Mouse (Mus musculus) testis, adult 2 months (tissue): Measurements from ENCODE around the gene Cdc14a. TPM values are rescaled to one million over a fixed set of nuclear protein-coding genes. Genes with fewer than 3 reads are reported as not detected.

Experiments
- H3K27ac ChIP-seq: fragments of 200-500 bp; 2 replicates; pipeline ENCODE4 v1.5.1; 2012; ENCODE audit warnings: low read depth, low read length; ENCODE audit not compliant: control insufficient read depth, insufficient read depth
- H3K27me3 ChIP-seq: fragments of 200-500 bp; 2 replicates; pipeline ENCODE4 v1.6.1; 2012; ENCODE audit warnings: mild to moderate bottlenecking, low read length, moderate library complexity; ENCODE audit not compliant: control insufficient read depth, insufficient read depth
- H3K36me3 ChIP-seq: fragments of 200-500 bp; 2 replicates; pipeline ENCODE4 v1.6.1; 2012; ENCODE audit warnings: mild to moderate bottlenecking, low read length; ENCODE audit not compliant: control insufficient read depth, insufficient read depth
- H3K4me1 ChIP-seq: fragments of 200-500 bp; 2 replicates; pipeline ENCODE4 v1.6.1; 2012; ENCODE audit warnings: low read length; ENCODE audit not compliant: control insufficient read depth, insufficient read depth
- H3K4me3 ChIP-seq: fragments of 200-500 bp; 2 replicates; pipeline ENCODE4 v1.5.1; 2012; ENCODE audit warnings: low read depth, mild to moderate bottlenecking, low read length, moderate library complexity, mixed read lengths; ENCODE audit not compliant: control insufficient read depth
- CTCF ChIP-seq: fragments of 200-500 bp; IDR thresholded peaks from 2 replicates; pipeline ENCODE4 v1.5.1; 2012; ENCODE audit warnings: low read depth, mild to moderate bottlenecking, inconsistent platforms, low read length, moderate library complexity; ENCODE audit not compliant: control insufficient read depth, insufficient read depth, insufficient replicate concordance
- POLR2A ChIP-seq: fragments of 200-500 bp; IDR thresholded peaks from 2 replicates; pipeline ENCODE4 v1.6.1; 2012; ENCODE audit warnings: low read depth, mild to moderate bottlenecking, inconsistent platforms, low read length, moderate library complexity; ENCODE audit not compliant: control insufficient read depth
- polyA plus RNA-seq: library from polyadenylated mRNA; depleted of rRNA; stranded (reverse); fragments of >200 nt; gene quantifications from 2 replicates; pipeline ENCODE4 v1.2.3, GENCODE M21; 2012

Gene Cdc14a
- polyA plus RNA-seq, 1 experiment: 64.6 TPM

- no peaks in the 10 kb centered on the region for H3K36me3 ChIP-seq
- H3K4me3 ChIP-seq: no peak overlapping the region
- no peak overlapping the region for H3K27ac ChIP-seq
- no peak for TF ChIP-seq CTCF
- no peak for TF ChIP-seq POLR2A
- no peaks in the 10 kb centered on the region for H3K4me1 ChIP-seq
- H3K27me3 ChIP-seq: no peaks in the 10 kb centered on the region
Measured at GRCm38 (mm10) chr3:116288833-116289232, 135.0 kb downstream of the Cdc14a start.

DNA sequence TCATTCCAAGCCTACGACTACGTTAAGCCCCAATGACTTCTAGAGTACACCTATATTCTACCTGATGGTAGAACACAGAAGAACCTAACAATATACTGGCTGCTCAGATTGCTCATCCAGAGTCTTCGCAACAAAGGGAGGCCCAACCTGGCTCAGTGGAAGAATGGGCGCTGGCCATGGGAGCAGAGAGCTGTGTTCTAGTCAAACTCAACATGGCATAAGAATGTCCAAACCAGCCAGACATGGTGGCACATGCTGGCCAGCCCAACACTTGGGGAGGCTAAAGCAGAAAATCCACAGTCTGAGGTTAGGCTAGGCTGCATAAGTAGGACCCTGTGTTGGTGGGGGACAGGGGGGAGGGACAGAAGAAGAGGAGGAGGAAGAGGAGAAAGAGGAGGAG is 139.1 kb downstream of the Cdc14a start:
- no peaks in the 10 kb centered on the region for H3K4me1 ChIP-seq
- H3K27me3 ChIP-seq: no peaks in the 10 kb centered on the region
- no peak for TF ChIP-seq CTCF
- TF ChIP-seq POLR2A: no peak
- no peak overlapping the region for H3K27ac ChIP-seq
- no peak overlapping the region for H3K4me3 ChIP-seq
- H3K36me3 ChIP-seq: no peaks in the 10 kb centered on the region

DNA sequence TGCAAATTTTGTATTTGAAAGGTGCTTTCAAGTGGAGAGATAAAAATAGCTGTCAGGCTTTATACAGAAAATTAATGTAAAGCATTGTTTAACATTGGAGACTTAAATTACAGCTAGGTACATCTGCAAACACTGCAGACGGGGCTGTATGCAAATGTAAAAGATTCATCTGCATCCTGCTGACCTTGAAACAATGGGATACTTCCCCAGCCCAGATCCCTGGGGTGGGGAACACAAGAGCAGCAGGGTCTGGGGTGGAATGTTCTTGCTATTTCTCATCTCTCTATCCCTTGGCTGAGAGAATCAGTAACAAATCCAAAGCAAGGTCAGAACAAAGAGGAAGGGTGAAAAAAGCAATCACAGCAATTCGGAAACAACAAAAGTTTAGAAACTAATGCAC is 139.8 kb downstream of the Cdc14a start:
- Histone ChIP-seq H3K4me1 (no peaks in the 10 kb centered on the region), H3K27ac (no peak overlapping the region), H3K4me3 (no peak overlapping the region), H3K27me3 (no peaks in the 10 kb centered on the region), H3K36me3 (no peaks in the 10 kb centered on the region)
- TF ChIP-seq CTCF (no peak), POLR2A (no peak)

DNA sequence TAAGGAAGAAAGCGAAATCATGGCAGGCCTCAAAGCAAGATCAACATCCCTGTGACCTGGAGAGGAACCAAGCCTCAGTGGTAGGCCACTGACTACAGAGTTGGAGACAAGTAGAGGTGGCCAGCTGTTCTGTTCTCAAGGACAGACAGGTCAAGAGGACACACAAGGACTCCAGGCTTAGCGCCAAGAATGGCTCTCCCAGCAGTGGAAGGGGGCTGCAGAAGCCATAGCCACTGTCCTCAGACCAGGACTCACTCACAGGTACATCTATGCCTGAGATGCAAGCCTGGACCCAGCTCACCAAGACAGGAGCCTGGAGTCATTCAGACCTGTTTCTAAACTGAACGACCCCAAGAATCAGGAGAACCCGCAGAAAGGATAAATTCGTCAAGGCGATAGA is 142.2 kb downstream of the Cdc14a start:
- no peaks in the 10 kb centered on the region for H3K36me3 ChIP-seq
- no peak for TF ChIP-seq CTCF
- no peak for TF ChIP-seq POLR2A
- H3K4me1 ChIP-seq: no peaks in the 10 kb centered on the region
- no peaks in the 10 kb centered on the region for H3K27me3 ChIP-seq
- H3K27ac ChIP-seq: no peak overlapping the region
- H3K4me3 ChIP-seq: no peak overlapping the region

DNA sequence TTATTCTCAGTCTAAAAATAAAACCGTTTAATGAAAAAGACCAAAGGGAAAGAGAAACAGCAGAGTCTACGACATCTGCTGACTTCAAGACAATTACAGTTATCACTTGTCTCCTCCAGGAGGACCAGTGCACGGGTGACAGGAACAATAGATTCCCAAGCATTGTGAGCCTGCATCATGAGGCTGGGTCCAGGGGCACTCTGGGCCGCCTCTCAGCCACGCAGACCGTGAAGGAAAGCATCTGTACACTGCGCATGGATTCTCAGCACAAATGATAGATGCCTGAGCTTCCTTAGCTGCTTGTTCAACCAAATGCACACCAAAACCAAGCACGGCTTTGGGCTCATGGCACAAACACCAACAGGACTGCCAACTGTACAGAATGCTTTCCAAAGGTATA is 146.7 kb downstream of the Cdc14a start:
- H3K36me3 ChIP-seq: no peaks in the 10 kb centered on the region
- H3K4me1 ChIP-seq: no peaks in the 10 kb centered on the region
- H3K4me3 ChIP-seq: no peak overlapping the region
- no peaks in the 10 kb centered on the region for H3K27me3 ChIP-seq
- TF ChIP-seq CTCF (no peak), POLR2A (no peak)
- no peak overlapping the region for H3K27ac ChIP-seq

DNA sequence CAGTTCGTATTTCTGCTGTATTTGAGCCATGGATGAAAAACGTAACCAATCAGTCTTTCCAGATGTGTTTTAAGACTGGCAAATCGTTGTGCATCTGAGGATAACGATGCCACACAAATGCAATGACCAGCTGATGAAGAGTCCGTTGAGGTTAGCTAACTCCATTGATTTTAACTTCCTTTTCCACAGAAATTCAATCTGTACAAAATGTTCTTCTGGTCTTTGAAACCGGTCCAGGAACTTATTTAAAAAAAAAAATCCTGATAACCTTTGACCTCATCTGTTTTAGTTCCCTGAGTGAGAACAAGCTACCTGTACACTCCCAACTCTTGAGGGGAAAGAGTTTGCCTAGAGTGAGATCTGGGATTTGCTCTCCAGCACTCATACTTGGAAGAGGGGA is 152.2 kb downstream of the Cdc14a start:
- no peaks in the 10 kb centered on the region for H3K36me3 ChIP-seq
- H3K4me1 ChIP-seq: no peaks in the 10 kb centered on the region
- H3K27ac ChIP-seq: no peak overlapping the region
- TF ChIP-seq CTCF: no peak
- no peak for TF ChIP-seq POLR2A
- no peak overlapping the region for H3K4me3 ChIP-seq
- H3K27me3 ChIP-seq: no peaks in the 10 kb centered on the region

- Histone ChIP-seq H3K27ac (no peak overlapping the region), H3K4me3 (no peak overlapping the region), H3K36me3 (no peaks in the 10 kb centered on the region), H3K4me1 (no peaks in the 10 kb centered on the region), H3K27me3 (no peaks in the 10 kb centered on the region)
- no peak for TF ChIP-seq CTCF
- TF ChIP-seq POLR2A: no peak
Measured at GRCm38 (mm10) chr3:116267036-116267654, 156.7 kb downstream of the Cdc14a start.

DNA sequence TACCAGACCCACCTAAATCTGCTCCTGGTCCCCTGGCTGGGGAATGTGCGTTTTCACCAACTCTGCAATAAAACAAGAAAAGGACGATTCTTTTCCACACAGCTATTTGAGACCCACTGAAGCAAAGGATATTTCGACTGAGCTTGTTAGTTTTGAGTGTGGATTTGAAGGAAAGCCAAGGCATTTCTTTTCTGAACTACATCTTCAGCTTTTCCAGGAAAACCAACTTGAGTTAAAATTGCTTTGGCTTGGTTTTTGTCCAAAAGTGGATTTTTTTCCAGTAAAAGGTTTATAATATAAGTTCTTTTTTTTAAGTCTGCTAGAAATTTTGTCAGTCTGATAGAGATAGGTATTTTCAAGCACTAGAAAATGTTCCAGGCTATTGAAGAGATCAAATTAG is 157.5 kb downstream of the Cdc14a start:
- Histone ChIP-seq H3K27me3 (no peaks in the 10 kb centered on the region), H3K4me3 (no peak overlapping the region), H3K36me3 (no peaks in the 10 kb centered on the region), H3K27ac (no peak overlapping the region), H3K4me1 (no peaks in the 10 kb centered on the region)
- no peak for TF ChIP-seq POLR2A
- TF ChIP-seq CTCF: no peak
